Mouse (Mus musculus) midbrain, embryonic 10.5 days (tissue): ENCODE data around the gene Pros1. TPM values are rescaled to one million over a fixed set of nuclear protein-coding genes. Genes with fewer than 3 reads are reported as not detected.

Experiments
- DNase-seq: peaks from one replicate; pipeline ENCODE4 v3.0.0-alpha.2; 2017; ENCODE audit warnings: low spot score
- H3K27ac ChIP-seq: fragments of 300-500 bp; sonication (generic); replicated peaks from 2 replicates; pipeline ENCODE4 v1.5.1; 2016; ENCODE audit warnings: mild to moderate bottlenecking
- H3K27me3 ChIP-seq: fragments of 300-500 bp; sonication (generic); 2 replicates; pipeline ENCODE4 v1.6.1; 2016; ENCODE audit warnings: low read depth, mild to moderate bottlenecking; ENCODE audit not compliant: poor library complexity, severe bottlenecking
- H3K36me3 ChIP-seq: fragments of 300-500 bp; sonication (generic); 2 replicates; pipeline ENCODE4 v1.6.1; 2016; ENCODE audit warnings: mild to moderate bottlenecking, moderate library complexity
- H3K4me1 ChIP-seq: fragments of 300-500 bp; sonication (generic); 2 replicates; pipeline ENCODE4 v1.6.1; 2016
- H3K4me3 ChIP-seq: fragments of 300-500 bp; sonication (generic); 2 replicates; pipeline ENCODE4 v1.5.1; 2016; ENCODE audit warnings: mild to moderate bottlenecking, moderate library complexity
- H3K9me3 ChIP-seq: fragments of 300-500 bp; sonication (generic); replicated peaks from 2 replicates; pipeline ENCODE4 v1.6.1; 2016; ENCODE audit warnings: mild to moderate bottlenecking
- WGBS: fragments of 180-500 bp; shearing (Covaris S2); methylation state at CpG from one replicate; pipeline ENCODE4 v1.1.7; 2016; 5-methylcytosine and 5-hydroxymethylcytosine counted together
- polyA plus RNA-seq: library from polyadenylated mRNA; unstranded; fragments of >200 nt; fragmentation: Nextera tagmentation; extraction: Ambion mirVana; gene quantifications from 2 replicates; pipeline ENCODE4 v1.2.1, GENCODE M21; 2016

Gene Pros1
- polyA plus RNA-seq, 1 experiment from 2014 or later, result 19.2 TPM

DNA sequence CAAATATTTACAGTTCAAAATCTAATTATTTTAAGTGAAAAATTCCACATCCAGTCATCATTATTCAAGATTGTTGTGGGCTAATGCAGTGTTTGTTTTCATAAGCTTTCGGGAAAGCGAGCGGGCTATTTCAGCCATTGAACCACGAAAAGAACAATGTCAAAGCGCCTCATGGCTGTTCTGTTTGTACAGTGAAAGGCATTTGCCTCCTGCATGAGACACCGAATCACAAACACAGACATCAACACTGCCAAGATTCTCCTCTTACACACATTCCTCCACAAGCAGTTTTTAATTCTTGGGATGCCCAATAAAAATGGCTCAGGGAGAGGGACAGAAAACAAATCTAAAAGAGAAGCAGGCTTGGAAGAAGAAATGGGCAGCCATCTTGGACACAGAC, 20.0 kb downstream of the Pros1 start:
- Histone ChIP-seq H3K27ac (no peak overlapping the region), H3K36me3 (no peaks in the 10 kb centered on the region), H3K4me3 (no peak overlapping the region), H3K27me3 (no peaks in the 10 kb centered on the region), H3K4me1 (peaks cover 7% of the 10 kb centered on the region), H3K9me3 (no peaks in the 10 kb centered on the region; the same call in 1 of the 2 replicates)
- no peak for DNase-seq
- WGBS, result 85% methylated on average over 6 of the region's 6 CpGs

DNA sequence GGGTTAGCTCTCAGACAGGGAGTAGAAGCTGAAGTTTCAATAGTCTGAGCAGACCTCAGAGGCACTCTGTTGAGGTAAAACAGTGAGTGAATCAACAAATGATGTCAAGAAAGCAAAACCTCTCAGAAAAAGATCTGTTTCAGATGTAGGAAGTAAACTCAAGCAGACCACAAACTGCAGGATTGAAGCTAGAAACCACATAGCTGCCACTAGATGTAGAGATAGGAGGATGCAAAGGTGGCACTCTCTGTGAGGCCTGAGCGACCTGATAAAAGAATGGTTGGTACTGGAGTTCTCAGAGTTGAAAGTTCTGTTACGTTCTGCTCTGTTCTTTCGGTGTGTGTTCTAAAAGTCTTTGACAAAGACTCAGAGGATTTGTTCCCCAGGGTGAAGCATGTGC, 41.7 kb downstream of the Pros1 start:
- H3K9me3 ChIP-seq, result no peaks in the 10 kb centered on the region
- 88% methylated on average over 3 of the region's 3 CpGs for WGBS
- no peak for DNase-seq
- H3K4me3 ChIP-seq, result no peak overlapping the region
- no peaks in the 10 kb centered on the region for H3K4me1 ChIP-seq
- H3K36me3 ChIP-seq, result no peaks in the 10 kb centered on the region
- no peaks in the 10 kb centered on the region for H3K27me3 ChIP-seq
- H3K27ac ChIP-seq, result no peak overlapping the region

DNA sequence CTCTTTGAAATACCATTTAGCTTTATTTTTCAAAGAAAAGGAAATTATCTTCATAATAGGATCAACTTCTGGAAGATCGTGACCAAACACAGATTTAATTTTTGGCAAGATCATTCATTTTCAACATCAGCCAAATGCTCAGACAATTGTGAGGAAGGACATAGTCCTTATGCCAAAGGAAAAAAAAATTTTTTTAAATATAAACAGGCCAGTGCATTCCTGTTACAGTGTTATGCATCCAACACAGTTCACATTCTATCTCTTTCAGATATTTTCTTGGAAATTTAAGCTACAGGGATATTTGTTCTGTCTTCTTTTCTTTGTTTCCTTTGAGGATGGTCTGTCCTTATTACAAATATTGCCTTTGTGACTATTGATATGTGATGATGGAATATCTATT, 57.3 kb downstream of the Pros1 start:
- no peaks in the 10 kb centered on the region for H3K36me3 ChIP-seq
- H3K4me3 ChIP-seq, result no peak overlapping the region
- no peak overlapping the region for H3K27ac ChIP-seq
- H3K27me3 ChIP-seq, result no peaks in the 10 kb centered on the region
- WGBS, result 94% methylated on average over 1 of the region's 1 CpGs
- no peak for DNase-seq
- no peaks in the 10 kb centered on the region for H3K9me3 ChIP-seq
- H3K4me1 ChIP-seq, result no peaks in the 10 kb centered on the region

DNA sequence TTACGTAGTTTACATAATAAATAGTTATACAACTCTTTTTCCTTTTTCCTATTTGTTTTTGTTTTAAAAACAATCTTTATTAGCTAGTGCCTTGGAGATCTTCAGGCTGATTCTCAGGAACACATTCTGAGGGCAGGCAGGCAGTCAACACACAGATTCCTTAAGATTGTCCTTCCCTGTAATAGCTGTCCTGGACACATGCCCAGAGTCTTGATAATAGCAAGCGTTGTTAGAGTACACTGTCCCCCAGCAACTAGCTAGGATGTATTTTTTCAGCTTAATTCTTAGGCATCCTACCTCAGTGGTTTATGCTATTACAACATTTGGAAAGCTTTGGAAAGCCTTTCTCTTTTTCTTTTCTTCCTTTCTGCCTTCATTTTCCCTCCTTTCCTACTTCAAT, 58.1 kb downstream of the Pros1 start:
- no peak overlapping the region for H3K27ac ChIP-seq
- H3K36me3 ChIP-seq, result no peaks in the 10 kb centered on the region
- no peak overlapping the region for H3K4me3 ChIP-seq
- H3K27me3 ChIP-seq, result no peaks in the 10 kb centered on the region
- H3K9me3 ChIP-seq, result no peaks in the 10 kb centered on the region
- no peak for DNase-seq
- WGBS, result 94% methylated on average over 2 of the region's 2 CpGs
- H3K4me1 ChIP-seq, result no peaks in the 10 kb centered on the region

DNA sequence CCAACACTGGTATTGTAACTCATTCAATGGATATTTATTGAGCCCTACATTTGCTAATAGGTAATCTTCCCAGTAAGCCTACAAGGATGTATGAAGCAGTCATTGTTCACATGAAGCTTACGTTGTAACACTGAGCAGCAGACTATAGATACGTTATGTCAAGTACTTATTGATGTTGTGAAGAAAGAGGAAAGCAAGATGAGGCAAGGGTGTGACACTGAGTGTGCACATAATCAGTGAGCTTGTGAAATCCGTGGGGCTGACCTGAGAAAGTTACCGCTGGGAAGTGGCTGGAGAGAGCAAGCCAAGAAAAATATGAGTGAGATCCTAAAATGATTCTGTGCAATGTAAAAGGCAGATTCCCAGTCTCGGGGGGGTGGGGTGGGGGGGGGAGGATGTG, 61.4 kb downstream of the Pros1 start:
- Histone ChIP-seq H3K9me3 (no peaks in the 10 kb centered on the region), H3K4me1 (no peaks in the 10 kb centered on the region), H3K4me3 (no peak overlapping the region), H3K36me3 (no peaks in the 10 kb centered on the region), H3K27ac (no peak overlapping the region), H3K27me3 (no peaks in the 10 kb centered on the region)
- no peak for DNase-seq
- 88% methylated on average over 5 of the region's 5 CpGs for WGBS

DNA sequence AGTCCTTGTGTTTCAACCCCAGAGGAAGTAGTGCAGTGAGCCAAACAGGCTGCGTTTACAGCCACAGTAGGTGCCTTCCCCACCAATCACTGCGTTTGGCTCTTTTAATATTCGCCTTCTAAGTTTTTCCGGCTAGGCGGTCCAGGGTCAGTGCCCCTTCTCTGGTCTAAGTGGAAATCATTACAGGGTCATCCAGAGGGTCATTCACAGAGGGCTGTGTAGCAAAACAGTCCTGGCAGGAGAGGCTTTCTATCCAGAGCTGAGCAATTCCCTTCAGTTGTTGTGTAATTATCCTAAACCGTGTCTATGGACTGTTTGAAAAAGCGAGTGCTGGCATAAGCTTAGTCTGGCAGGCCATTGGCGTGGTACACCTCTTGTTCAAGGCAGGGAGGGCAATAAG, 68.1 kb downstream of the Pros1 start:
- Histone ChIP-seq H3K36me3 (no peaks in the 10 kb centered on the region), H3K4me1 (peaks cover 16% of the 10 kb centered on the region), H3K27ac (peak overlapping the region; percentile 38), H3K9me3 (no peaks in the 10 kb centered on the region), H3K4me3 (no peak overlapping the region), H3K27me3 (no peaks in the 10 kb centered on the region)
- peak; percentile 34 for DNase-seq
- WGBS, result 19% methylated on average over 8 of the region's 8 CpGs

DNA sequence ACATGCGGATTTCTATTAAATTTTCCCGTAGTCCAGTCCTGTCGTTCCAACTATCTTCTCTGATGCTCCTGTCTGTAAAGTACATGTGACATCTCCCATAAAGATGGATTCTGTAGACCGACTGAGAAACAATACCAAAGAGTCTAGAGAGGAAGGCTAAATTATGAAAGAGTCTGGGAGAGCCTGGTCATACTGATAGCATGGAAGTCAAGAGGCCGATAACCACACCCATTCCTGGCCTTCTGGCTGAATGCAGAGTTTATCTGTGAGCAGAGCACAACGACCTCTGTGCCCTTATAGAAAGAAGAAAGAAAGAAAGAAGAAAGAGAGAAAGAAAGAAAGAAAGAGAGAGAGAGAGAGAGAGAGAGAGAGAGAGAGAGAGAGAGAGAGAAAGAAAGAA, 77.2 kb downstream of the Pros1 start:
- H3K4me1 ChIP-seq, result no peaks in the 10 kb centered on the region
- H3K27me3 ChIP-seq, result no peaks in the 10 kb centered on the region
- H3K4me3 ChIP-seq, result no peak overlapping the region
- 89% methylated on average over 6 of the region's 6 CpGs for WGBS
- DNase-seq, result no peak
- H3K36me3 ChIP-seq, result no peaks in the 10 kb centered on the region
- H3K9me3 ChIP-seq, result no peaks in the 10 kb centered on the region
- H3K27ac ChIP-seq, result no peak overlapping the region

DNA sequence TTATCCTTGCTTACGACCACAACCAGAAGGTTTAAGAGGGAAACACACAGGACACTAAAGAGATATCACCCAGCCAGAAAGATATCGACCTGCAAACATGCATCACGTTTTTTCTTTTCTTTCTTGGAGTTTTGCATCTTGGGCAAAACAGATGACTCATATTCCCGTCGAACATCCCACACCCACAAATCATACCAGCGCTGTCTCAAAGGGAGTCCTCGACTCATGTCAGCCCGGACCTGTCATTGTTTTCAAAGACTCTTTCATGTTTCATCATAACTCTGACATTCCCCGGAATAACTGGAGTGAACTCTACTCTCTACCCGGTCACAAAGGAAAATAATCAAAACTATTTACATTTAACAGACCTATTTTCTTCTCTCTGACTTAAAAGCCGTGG, 82.2 kb downstream of the Pros1 start:
- 87% methylated on average over 11 of the region's 11 CpGs for WGBS

DNA sequence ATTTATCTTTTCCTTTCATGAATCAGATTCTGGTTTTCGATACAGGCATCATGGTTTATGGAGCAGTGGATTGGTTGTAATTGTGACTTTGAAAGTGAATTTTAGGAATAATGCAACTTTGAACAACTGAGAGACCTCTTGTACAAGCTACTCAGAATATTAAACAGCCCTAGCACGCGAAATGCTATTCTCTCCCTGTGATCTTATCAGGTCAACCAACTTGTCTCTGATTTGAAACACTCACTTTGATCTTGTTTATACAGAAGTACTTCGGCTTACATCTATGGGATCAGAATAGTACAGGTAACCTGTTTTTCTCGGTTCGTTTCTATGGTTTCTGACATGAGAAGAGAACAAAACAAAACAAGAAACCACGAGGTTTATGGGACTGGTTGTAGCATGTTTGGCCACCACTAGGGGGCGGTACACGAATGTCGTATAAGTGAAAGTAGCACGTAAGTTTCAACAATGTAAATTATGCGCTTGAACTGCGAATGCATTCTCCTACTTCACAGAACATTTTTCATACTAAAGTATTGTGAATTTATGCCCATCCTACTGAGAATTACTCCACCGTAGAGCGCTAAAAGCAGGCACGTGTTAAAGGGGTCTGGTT, 86.4 kb downstream of the Pros1 start:
- no peaks in the 10 kb centered on the region for H3K27me3 ChIP-seq
- H3K4me3 ChIP-seq, result 0 out of 2 replicates have a peak overlapping the region, but pooled peaks have one; percentile 24
- no peaks in the 10 kb centered on the region for H3K4me1 ChIP-seq
- peak; percentile 76 for DNase-seq
- H3K9me3 ChIP-seq, result no peaks in the 10 kb centered on the region
- 28% methylated on average over 16 of the region's 16 CpGs for WGBS
- H3K27ac ChIP-seq, result peak overlapping the region; percentile 38; the same call in 1 of the 2 replicates
- no peaks in the 10 kb centered on the region for H3K36me3 ChIP-seq

More for the DNA sequence above, 82.2 kb downstream of the Pros1 start:
- no peaks in the 10 kb centered on the region for H3K36me3 ChIP-seq
- no peak for DNase-seq
- no peaks in the 10 kb centered on the region for H3K27me3 ChIP-seq
- H3K4me1 ChIP-seq, result no peaks in the 10 kb centered on the region
- H3K4me3 ChIP-seq, result no peak overlapping the region
- H3K9me3 ChIP-seq, result no peaks in the 10 kb centered on the region
- no peak overlapping the region for H3K27ac ChIP-seq

DNA sequence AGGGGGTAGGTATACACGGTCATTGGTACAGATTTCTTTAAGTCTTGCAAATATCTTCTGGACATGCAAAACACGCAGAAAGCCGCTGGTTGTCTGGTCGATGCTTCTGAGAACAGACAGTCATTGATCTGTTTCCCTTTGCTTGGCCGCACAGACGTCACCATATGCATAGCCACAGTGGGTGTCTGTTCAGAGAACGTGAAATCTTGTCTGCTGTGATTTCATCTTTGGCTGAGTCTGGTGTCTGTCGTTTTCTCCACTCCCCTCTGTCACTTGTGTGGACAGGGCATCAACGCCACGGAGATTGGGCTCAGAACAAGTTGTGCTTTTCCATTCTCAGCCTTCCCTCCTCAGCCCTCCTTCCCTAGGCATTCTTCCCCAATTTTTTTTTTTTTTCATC, 87.7 kb downstream of the Pros1 start:
- Histone ChIP-seq H3K27me3 (no peaks in the 10 kb centered on the region), H3K9me3 (no peaks in the 10 kb centered on the region), H3K36me3 (no peaks in the 10 kb centered on the region), H3K27ac (no peak overlapping the region), H3K4me3 (no peak overlapping the region), H3K4me1 (no peaks in the 10 kb centered on the region)
- 79% methylated on average over 10 of the region's 10 CpGs for WGBS
- DNase-seq, result no peak

DNA sequence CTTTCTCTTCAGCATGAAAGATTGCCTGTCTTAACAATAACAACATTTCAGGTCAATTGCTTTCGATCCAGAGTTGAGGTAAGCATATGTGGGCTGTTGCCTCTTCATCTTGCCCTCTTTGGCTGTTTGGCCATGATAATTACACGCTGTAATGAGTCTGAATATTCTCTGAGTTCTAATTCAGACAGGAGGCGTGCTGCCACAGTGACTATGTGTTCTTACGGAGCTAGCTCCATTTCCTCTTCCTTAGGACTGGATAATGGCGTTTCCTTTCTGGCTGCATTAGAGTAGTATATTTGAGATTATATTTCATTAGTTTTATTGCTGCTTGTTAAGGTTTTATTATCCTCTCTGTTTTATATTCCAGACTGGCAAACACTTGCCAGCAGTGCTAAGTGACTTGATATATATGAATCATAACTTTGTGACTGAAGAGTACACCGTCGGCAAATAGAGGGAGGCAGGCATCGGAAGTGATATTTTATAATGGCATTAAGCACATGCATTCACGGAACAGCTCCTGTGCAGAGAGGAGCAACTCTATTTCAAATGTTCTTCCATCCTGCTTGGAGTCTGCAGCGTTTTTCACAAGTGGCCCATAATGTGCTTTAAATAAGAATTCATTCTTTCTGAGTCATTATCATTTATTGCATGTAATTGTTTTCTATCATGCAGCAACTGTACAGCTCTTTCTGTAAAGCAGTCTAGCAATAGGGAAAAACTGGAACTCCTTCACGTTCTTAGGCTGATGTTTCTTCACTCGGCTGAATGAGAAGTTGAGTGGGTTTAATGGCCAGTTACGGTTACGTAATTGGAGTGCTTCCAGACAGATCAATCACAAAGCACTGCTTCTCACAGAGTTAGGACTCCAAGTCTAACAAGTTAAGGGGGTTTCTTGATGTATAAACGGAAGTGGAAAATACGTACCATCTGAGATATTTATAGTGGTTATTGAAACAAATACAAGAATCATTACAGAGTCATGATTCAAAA, 88.6 kb downstream of the Pros1 start:
- Histone ChIP-seq H3K4me1 (no peaks in the 10 kb centered on the region), H3K27me3 (no peaks in the 10 kb centered on the region), H3K9me3 (no peaks in the 10 kb centered on the region; the same call in 1 of the 2 replicates), H3K36me3 (no peaks in the 10 kb centered on the region), H3K27ac (no peak overlapping the region), H3K4me3 (no peak overlapping the region)
- 89% methylated on average over 16 of the region's 16 CpGs for WGBS
- DNase-seq, result no peak

DNA sequence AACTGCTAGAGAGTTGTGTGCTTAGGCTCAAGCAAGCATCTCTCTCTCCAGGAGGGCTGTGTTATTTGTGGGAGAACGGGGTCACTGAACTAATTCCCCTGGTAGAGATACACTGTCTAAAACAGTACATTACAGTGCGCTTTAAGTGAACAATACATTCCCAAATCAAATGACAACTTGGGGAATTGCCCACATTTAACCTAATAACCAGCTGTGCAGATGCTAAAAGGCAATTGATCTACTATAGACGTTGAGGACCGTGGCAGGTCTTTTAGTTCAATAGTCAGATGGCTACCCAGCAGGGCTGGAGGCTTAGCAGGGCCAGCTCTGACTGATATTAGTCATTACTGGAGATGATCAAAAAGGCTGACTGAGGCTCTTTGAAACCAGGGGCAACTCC, 104.4 kb downstream of the Pros1 start:
- H3K9me3 ChIP-seq, result no peaks in the 10 kb centered on the region
- no peak for DNase-seq
- H3K27me3 ChIP-seq, result no peaks in the 10 kb centered on the region
- H3K36me3 ChIP-seq, result no peaks in the 10 kb centered on the region
- H3K4me3 ChIP-seq, result no peak overlapping the region
- no peak overlapping the region for H3K27ac ChIP-seq
- WGBS, result 69% methylated on average over 4 of the region's 4 CpGs
- H3K4me1 ChIP-seq, result no peaks in the 10 kb centered on the region

DNA sequence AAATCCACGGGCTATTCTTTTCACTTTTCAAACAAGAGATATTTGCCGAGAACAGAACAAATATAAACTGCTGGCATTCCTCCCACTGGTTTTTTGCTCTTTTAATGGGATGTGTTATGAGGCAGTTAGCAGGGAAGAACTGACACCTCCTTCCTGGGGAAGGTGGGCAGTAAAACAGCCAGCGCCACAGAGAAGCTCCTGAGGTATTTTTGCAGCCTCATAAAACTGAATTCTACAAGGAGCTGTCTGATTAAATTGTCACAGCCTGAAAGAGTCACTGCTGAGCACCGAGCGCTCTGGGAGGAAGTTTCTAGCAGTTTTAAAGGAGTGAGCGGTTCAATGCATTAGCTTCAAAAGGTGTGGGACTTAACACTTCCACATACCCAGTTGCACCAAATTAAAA, 110.3 kb downstream of the Pros1 start:
- no peaks in the 10 kb centered on the region for H3K4me1 ChIP-seq
- no peaks in the 10 kb centered on the region for H3K27me3 ChIP-seq
- 87% methylated on average over 6 of the region's 6 CpGs for WGBS
- no peak overlapping the region for H3K4me3 ChIP-seq
- no peak for DNase-seq
- H3K36me3 ChIP-seq, result no peaks in the 10 kb centered on the region
- no peaks in the 10 kb centered on the region for H3K9me3 ChIP-seq
- no peak overlapping the region for H3K27ac ChIP-seq
